Mouse (Mus musculus) thymus, postnatal 10 days (tissue): ENCODE data around the gene Haus8.
"Not testable (repeated sequence)": the region's sequence is repeated elsewhere in the genome, so short reads cannot be mapped to it uniquely, and the experiment has no call there.

Experiments
- DNase-seq, 2 experiments: peaks; one replicate each; pipeline ENCODE4 v3.0.0; 2021; ENCODE audit warnings: low spot score in 2 of 2

Haus8 gene

GRCm38 (mm10) chr8:71286223-71286622 lies 13.5 kb upstream of the Haus8 start:
- DNase-seq = not testable (repeated sequence)

GRCm38 (mm10) chr8:71282621-71283020 lies 9.9 kb upstream of the Haus8 start:
- no peak for DNase-seq

GRCm38 (mm10) chr8:71281731-71282130 lies 9.0 kb upstream of the Haus8 start:
- DNase-seq = not testable (repeated sequence)

- not testable (repeated sequence) for DNase-seq
Measured at GRCm38 (mm10) chr8:71279409-71279808, 6.7 kb upstream of the Haus8 start.

- DNase-seq = no peak
Measured at GRCm38 (mm10) chr8:71276166-71276565, 3.4 kb upstream of the Haus8 start.

- no peak for DNase-seq
Measured at GRCm38 (mm10) chr8:71274478-71274877, 1.7 kb upstream of the Haus8 start.

- peak; percentile 49 to 56 for DNase-seq
Measured at GRCm38 (mm10) chr8:71273151-71273510, 397 bp upstream of the Haus8 start.

- no peak for DNase-seq
Measured at GRCm38 (mm10) chr8:71271630-71272029, 1.1 kb downstream of the Haus8 start.

GRCm38 (mm10) chr8:71268286-71268685 lies 4.4 kb downstream of the Haus8 start:
- not testable (repeated sequence) for DNase-seq

GRCm38 (mm10) chr8:71267690-71268089 lies 5.0 kb downstream of the Haus8 start:
- DNase-seq = no peak

GRCm38 (mm10) chr8:71261234-71261633 lies 11.5 kb downstream of the Haus8 start:
- DNase-seq = peak in 1 of 2 experiments; percentile 17

- no peak for DNase-seq
Measured at GRCm38 (mm10) chr8:71256545-71257232, 16.0 kb downstream of the Haus8 start.

GRCm38 (mm10) chr8:71248203-71248602 lies 24.5 kb downstream of the Haus8 start:
- DNase-seq = no peak

GRCm38 (mm10) chr8:71242757-71243156 lies 30.0 kb downstream of the Haus8 start:
- no peak for DNase-seq

- peak in 1 of 2 experiments; percentile 14 for DNase-seq
Measured at GRCm38 (mm10) chr8:71224560-71224959, 48.2 kb downstream of the Haus8 start.

GRCm38 (mm10) chr8:71214266-71214665 lies 58.5 kb downstream of the Haus8 start:
- not testable (repeated sequence) for DNase-seq

- DNase-seq = not testable (repeated sequence)
Measured at GRCm38 (mm10) chr8:71205541-71205967, 67.2 kb downstream of the Haus8 start.
